Mouse (Mus musculus) midbrain, embryonic 14.5 days (tissue): Measurements from ENCODE around the gene 1110065P20Rik. TPM values are rescaled to one million over a fixed set of nuclear protein-coding genes. Genes with fewer than 3 reads are reported as not detected.

ENCODE experiments used
- ATAC-seq: fragments of 200-750 bp; cut with Nextera tagmentation; 2 replicates; pipeline ENCODE4 v1.8.0; 2017; ENCODE audit warnings: moderate number of reproducible peaks, moderate library complexity; ENCODE audit not compliant: low FRiP score, low TSS enrichment
- DNase-seq: peaks from one replicate; pipeline ENCODE4 v3.0.0-alpha.2; 2015
- H3K27ac ChIP-seq: fragments of 300-500 bp; sonication (generic); replicated peaks from 2 replicates; pipeline ENCODE4 v1.5.1; 2014; ENCODE audit warnings: mild to moderate bottlenecking, low read depth, low read length, moderate library complexity
- H3K27me3 ChIP-seq: fragments of 300-500 bp; sonication (generic); 2 replicates; pipeline ENCODE4 v1.6.1; 2014; ENCODE audit warnings: low read length, control low read depth, mixed read lengths; ENCODE audit not compliant: control insufficient read depth, insufficient read depth
- H3K36me3 ChIP-seq: fragments of 300-500 bp; sonication (generic); 2 replicates; pipeline ENCODE4 v1.6.1; 2014; ENCODE audit warnings: low read length, control low read depth; ENCODE audit not compliant: control insufficient read depth, insufficient read depth
- H3K4me1 ChIP-seq: fragments of 300-500 bp; sonication (generic); 2 replicates; pipeline ENCODE4 v1.6.1; 2014; ENCODE audit warnings: mild to moderate bottlenecking, antibody characterized with exemption, low read length, control low read depth; ENCODE audit not compliant: control insufficient read depth, insufficient read depth
- H3K4me2 ChIP-seq: fragments of 300-500 bp; sonication (generic); 2 replicates; pipeline ENCODE4 v1.6.1; 2014; ENCODE audit warnings: mild to moderate bottlenecking, low read length, moderate library complexity
- H3K4me3 ChIP-seq: fragments of 300-500 bp; sonication (generic); replicated peaks from 2 replicates; pipeline ENCODE4 v1.5.1; 2014; ENCODE audit warnings: low read depth, low read length
- H3K9ac ChIP-seq: fragments of 300-500 bp; sonication (generic); replicated peaks from 2 replicates; pipeline ENCODE4 v1.6.1; 2014; ENCODE audit warnings: mild to moderate bottlenecking, low read length, moderate library complexity
- H3K9me3 ChIP-seq: fragments of 300-500 bp; sonication (generic); 2 replicates; pipeline ENCODE4 v1.6.1; 2016; ENCODE audit warnings: low read length, control low read depth, mixed read lengths; ENCODE audit not compliant: control insufficient read depth
- WGBS: fragments of 180-500 bp; shearing (Covaris S2); extraction: QIAGEN DNeasy Blood & Tissue Kit; methylation state at CpG from one replicate; pipeline ENCODE4 v1.1.7; 2014; 5-methylcytosine and 5-hydroxymethylcytosine counted together
- polyA plus RNA-seq: library from polyadenylated mRNA; unstranded; fragments of >200 nt; fragmentation: Nextera tagmentation; extraction: Ambion mirVana; gene quantifications from 2 replicates; pipeline ENCODE4 v1.2.1, GENCODE M21; 2014

Gene 1110065P20Rik
- polyA plus RNA-seq, 1 experiment from 2014 or later, result 85.1 TPM

GRCm38 (mm10) chr4:124882151-124882729, 31.2 kb upstream of the 1110065P20Rik start:
- WGBS, result under 1% methylated on average over 37 of the region's 37 CpGs
- no peaks in the 10 kb centered on the region for H3K9me3 ChIP-seq
- DNase-seq (peak; percentile 66), ATAC-seq (peak; percentile 36; the same call in 1 of the 2 replicates)
- peaks cover 3% of the 10 kb centered on the region; the same call in 1 of the 2 replicates for H3K4me1 ChIP-seq
- peak overlapping the region; percentile 51 for H3K9ac ChIP-seq
- H3K36me3 ChIP-seq, result no peaks in the 10 kb centered on the region
- H3K4me2 ChIP-seq, result peak overlapping the region; percentile 58
- H3K4me3 ChIP-seq, result peak overlapping the region; percentile 49
- H3K27me3 ChIP-seq, result no peaks in the 10 kb centered on the region
- peak overlapping the region; percentile 72 for H3K27ac ChIP-seq

GRCm38 (mm10) chr4:124881341-124881908, 30.4 kb upstream of the 1110065P20Rik start:
- no peaks in the 10 kb centered on the region for H3K36me3 ChIP-seq
- peak overlapping the region; percentile 58 for H3K4me2 ChIP-seq
- H3K27ac ChIP-seq, result peak overlapping the region; percentile 72
- peak; percentile 96 for ATAC-seq
- peak; percentile 96 for DNase-seq
- H3K4me1 ChIP-seq, result peaks cover 3% of the 10 kb centered on the region; the same call in 1 of the 2 replicates
- H3K27me3 ChIP-seq, result no peaks in the 10 kb centered on the region
- H3K9ac ChIP-seq, result peak overlapping the region; percentile 51
- H3K4me3 ChIP-seq, result peak overlapping the region; percentile 49
- no peaks in the 10 kb centered on the region for H3K9me3 ChIP-seq
- under 1% methylated on average over 37 of the region's 37 CpGs for WGBS

DNA sequence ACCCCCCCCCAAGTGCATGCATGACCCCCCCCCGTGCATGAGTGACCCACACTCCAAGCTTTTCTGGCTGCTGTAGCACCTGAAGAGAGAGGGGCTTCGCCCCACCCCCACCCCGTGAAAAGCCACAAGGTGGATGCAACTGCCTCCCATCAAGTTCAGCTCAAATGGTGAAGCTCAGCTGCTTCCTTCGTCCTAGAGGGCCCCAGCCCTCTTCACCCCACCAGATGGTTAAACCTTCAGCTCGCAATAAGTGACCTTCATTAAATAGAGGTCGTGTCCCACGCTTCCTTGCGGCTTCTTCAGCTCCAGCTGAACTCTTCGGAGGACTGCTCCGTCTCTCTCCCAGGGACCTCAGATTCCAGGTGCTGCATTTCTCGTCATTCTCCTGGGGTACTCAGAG, 29.6 kb upstream of the 1110065P20Rik start, which contains the start of gene Epha10:
Gene Epha10 (plus strand): TSS at position 301 of the 400 bp plus-strand sequence.
- Histone ChIP-seq H3K27ac (peak within 1 kb of the TSS; percentile 72), H3K9me3 (no peaks in the 10 kb centered on the region), H3K9ac (peak within 1 kb of the TSS; percentile 51), H3K27me3 (no peaks in the 10 kb centered on the region), H3K4me2 (peak within 1 kb of the TSS; percentile 58), H3K4me3 (peak within 1 kb of the TSS; percentile 49), H3K4me1 (peaks cover 3% of the 10 kb centered on the region; the same call in 1 of the 2 replicates), H3K36me3 (no peaks in the 10 kb centered on the region)
- ATAC-seq (no peak), DNase-seq (peak; percentile 24)
- 5% methylated on average over 11 of the region's 11 CpGs for WGBS

- H3K9me3 ChIP-seq, result no peaks in the 10 kb centered on the region
- DNase-seq (no peak), ATAC-seq (no peak)
Observed at GRCm38 (mm10) chr4:124872719-124873118, 21.7 kb upstream of the 1110065P20Rik start.

GRCm38 (mm10) chr4:124861283-124862188, 10.5 kb upstream of the 1110065P20Rik start, which contains the start of gene Maneal:
Gene Maneal, minus strand, starts transcription at chr4:124862171.
- peaks cover 15% of the 10 kb centered on the region for H3K4me1 ChIP-seq
- peaks cover 31% of the 10 kb centered on the region for H3K36me3 ChIP-seq
- peak within 1 kb of the TSS; percentile 90 for H3K9ac ChIP-seq
- peak; percentile 74 for ATAC-seq
- H3K4me2 ChIP-seq, result peak within 1 kb of the TSS; percentile 77
- H3K9me3 ChIP-seq, result no peaks in the 10 kb centered on the region
- H3K27ac ChIP-seq, result peak within 1 kb of the TSS; percentile 84
- H3K27me3 ChIP-seq, result no peaks in the 10 kb centered on the region
- peak; percentile 67 for DNase-seq
- WGBS, result 1% methylated on average over 50 of the region's 77 CpGs
- peak within 1 kb of the TSS; percentile 66 for H3K4me3 ChIP-seq

More at GRCm38 (mm10) chr4:124872719-124873118, 21.7 kb upstream of the 1110065P20Rik start:
- 88% methylated on average over 1 of the region's 1 CpGs for WGBS
- H3K4me3 ChIP-seq, result no peak overlapping the region
- H3K9ac ChIP-seq, result no peak overlapping the region
- no peak overlapping the region for H3K4me2 ChIP-seq
- H3K4me1 ChIP-seq, result no peaks in the 10 kb centered on the region
- no peaks in the 10 kb centered on the region for H3K36me3 ChIP-seq
- H3K27me3 ChIP-seq, result no peaks in the 10 kb centered on the region
- H3K27ac ChIP-seq, result no peak overlapping the region

DNA sequence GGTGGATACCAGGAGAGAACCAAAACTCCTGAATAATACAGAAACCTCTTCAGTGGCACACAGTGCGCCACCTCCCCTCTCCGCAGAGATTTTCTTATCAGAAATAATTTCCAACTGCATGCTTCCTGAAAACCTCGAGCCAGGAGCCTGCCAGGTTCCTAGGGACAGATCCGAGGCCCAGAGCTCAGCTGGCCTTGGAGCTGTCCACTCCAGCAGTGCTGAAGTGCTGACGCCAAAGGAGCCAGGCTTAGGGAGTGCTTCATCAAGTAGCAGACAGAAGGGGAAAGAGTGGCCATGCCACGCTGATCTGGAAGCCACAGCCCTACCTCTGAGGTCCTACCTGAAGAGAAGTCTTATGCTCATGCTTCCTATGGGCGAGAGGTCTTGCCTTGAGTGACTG, 9.4 kb upstream of the 1110065P20Rik start:
- ATAC-seq, result no peak
- Histone ChIP-seq H3K4me2 (peak overlapping the region; percentile 77), H3K36me3 (peaks cover 41% of the 10 kb centered on the region), H3K9ac (peak overlapping the region; percentile 90; the same call in 1 of the 2 replicates), H3K27me3 (no peaks in the 10 kb centered on the region), H3K4me3 (peak overlapping the region; percentile 66), H3K9me3 (no peaks in the 10 kb centered on the region), H3K4me1 (peaks cover 15% of the 10 kb centered on the region), H3K27ac (no peak overlapping the region)
- WGBS, result 21% methylated on average over 7 of the region's 7 CpGs
- peak; percentile 59 for DNase-seq

DNA sequence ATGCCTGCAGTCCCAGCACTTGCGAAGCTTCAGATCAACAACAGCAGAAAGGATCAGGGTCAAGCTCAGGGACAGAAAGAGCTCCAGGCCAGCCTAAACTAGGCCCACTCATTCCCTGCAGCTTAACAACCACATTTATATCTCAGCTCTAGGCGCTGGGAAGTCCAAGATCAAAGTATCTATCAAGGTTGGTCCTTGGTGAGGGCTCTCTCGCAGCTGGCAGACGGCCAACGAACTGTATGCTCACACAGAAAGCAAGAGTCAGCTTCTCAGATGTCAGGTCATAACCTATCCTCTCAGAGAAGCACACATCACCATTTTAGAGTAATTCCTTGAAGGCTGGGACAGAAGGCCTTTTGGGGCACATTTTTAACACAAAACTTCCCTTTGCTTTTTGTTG, 7.4 kb upstream of the 1110065P20Rik start:
- DNase-seq, result no peak
- WGBS, result 86% methylated on average over 5 of the region's 5 CpGs
- Histone ChIP-seq H3K4me2 (no peak overlapping the region), H3K9me3 (no peaks in the 10 kb centered on the region), H3K27ac (no peak overlapping the region), H3K4me1 (peaks cover 15% of the 10 kb centered on the region), H3K4me3 (no peak overlapping the region), H3K36me3 (peaks cover 59% of the 10 kb centered on the region), H3K9ac (no peak overlapping the region), H3K27me3 (no peaks in the 10 kb centered on the region)
- ATAC-seq, result no peak

- H3K4me2 ChIP-seq, result no peak overlapping the region
- H3K4me1 ChIP-seq, result peaks cover 19% of the 10 kb centered on the region
- ATAC-seq (no peak), DNase-seq (no peak)
- no peaks in the 10 kb centered on the region for H3K27me3 ChIP-seq
- peaks cover 70% of the 10 kb centered on the region for H3K36me3 ChIP-seq
- no peaks in the 10 kb centered on the region for H3K9me3 ChIP-seq
- 94% methylated on average over 8 of the region's 8 CpGs for WGBS
- no peak overlapping the region for H3K9ac ChIP-seq
- no peak overlapping the region for H3K27ac ChIP-seq
- H3K4me3 ChIP-seq, result no peak overlapping the region
Observed at GRCm38 (mm10) chr4:124856294-124856693, 5.3 kb upstream of the 1110065P20Rik start.
